Mouse (Mus musculus): ENCODE results near the gene Gprin1.
A peak's percentile ranks its signal among the peaks of the same experiment; 100 is the strongest.
"Not testable (repeated sequence)": the region's sequence is repeated elsewhere in the genome, so short reads cannot be mapped to it uniquely, and the experiment has no call there.

Gprin1 gene

GRCm38 (mm10) chr13:54749864-54750411 lies at the start of gene Gprin1:
Gprin1 (minus strand) TSS chr13:54749874.
- no peak for DNase-seq

DNA sequence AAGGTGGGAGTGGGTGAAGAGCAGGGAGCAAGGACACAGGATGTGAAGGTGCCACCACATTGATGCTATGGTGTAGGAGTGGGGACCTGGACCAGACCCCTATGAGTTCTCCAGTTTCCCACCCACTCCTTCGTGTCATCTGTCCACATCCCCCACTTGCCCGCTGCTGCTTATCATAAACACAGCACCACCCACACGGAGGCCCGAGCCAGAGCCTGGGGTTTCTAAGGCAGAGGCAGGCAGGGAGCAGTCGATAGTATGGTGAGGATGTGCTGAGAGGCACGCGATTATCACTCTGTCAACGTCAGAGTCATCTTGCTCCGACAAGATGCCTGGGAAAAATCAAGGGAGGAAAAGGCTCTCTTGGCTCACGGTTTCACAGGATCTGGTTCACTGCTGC lies 49.1 kb upstream of the Gprin1 start:
- DNase-seq: peak; percentile 89

- peak; percentile 80 for DNase-seq
Measured at GRCm38 (mm10) chr13:54797861-54798643, 48.4 kb upstream of the Gprin1 start.

GRCm38 (mm10) chr13:54797356-54797755 lies 47.7 kb upstream of the Gprin1 start:
- DNase-seq: peak; percentile 54

- no peak for DNase-seq
Measured at GRCm38 (mm10) chr13:54794843-54795242, 45.2 kb upstream of the Gprin1 start.

- DNase-seq: peak; percentile 78
Measured at GRCm38 (mm10) chr13:54794002-54794577, 44.4 kb upstream of the Gprin1 start.

GRCm38 (mm10) chr13:54792259-54793230 lies 42.9 kb upstream of the Gprin1 start:
- DNase-seq: no peak

- peak; percentile 70 for DNase-seq
Measured at GRCm38 (mm10) chr13:54789561-54790397, 40.1 kb upstream of the Gprin1 start.

DNA sequence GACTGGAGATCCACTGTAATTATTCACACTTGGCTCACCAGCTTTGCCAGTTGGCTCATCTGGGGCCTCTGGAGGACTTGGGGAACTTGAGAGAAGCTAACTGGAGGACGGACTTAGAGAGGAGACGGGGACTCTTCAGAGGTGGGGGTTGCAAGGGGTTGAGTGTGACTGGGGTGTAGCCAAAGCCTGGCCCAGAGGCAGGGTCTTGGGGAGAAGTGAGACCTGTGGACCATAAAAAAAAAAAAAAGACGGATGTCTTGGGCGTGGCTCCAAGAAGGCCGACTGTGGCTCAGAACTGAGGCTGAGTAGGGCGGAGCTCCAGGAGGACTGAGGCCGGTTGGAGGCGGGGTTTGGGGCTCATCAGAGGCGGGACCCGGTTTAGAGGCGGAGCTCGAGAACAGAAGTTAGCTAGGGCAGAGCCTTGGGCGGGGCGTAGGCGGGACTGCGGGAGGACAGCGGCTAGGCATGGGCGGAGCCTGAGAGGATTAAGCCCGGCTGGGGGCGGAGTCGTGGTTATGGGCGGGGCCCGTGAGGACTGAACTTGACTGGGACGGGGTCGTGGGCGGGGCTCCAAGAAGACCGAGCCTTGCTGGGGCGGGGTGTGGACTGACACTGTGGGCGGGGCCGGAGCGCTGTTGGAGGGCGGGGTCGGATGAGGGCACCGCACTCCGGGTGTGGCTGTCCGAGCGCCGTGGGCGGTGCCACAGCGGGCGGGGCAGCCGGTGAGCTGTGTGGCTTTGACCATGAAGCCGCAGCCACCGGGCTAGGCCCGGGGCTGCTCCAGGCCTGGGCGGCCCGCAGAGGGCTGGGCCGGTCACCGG lies 39.3 kb upstream of the Gprin1 start, which contains the start of gene Tspan17:
Tspan17 (plus strand) TSS at position 638 of the 821 bp plus-strand sequence.
- DNase-seq: peak; percentile 98

- DNase-seq: not testable (repeated sequence)
Measured at GRCm38 (mm10) chr13:54787591-54787990, 37.9 kb upstream of the Gprin1 start.

GRCm38 (mm10) chr13:54783698-54784097 lies 34.0 kb upstream of the Gprin1 start, which contains the start of gene Eif4e1b:
Eif4e1b (plus strand) TSS chr13:54783998.
- no peak for DNase-seq

DNA sequence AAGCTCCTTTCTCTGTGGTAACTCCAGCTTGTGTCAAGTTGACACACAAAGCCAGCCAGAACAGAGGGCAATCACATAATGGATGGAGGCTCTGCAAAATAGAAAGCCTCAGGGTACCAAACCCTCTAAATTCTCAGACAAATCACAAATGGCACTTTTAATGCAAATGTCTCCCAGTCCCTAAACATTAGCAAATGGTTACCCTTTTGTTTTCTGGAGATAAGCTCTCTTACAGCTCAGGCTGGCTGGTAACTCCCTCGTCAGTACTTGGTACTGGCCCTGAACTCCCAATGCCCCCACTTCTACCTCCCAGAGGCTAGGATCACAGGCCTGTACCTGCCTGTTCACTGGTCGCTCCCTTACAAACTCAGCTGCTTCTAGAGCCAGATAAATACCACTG lies 33.6 kb upstream of the Gprin1 start:
- no peak for DNase-seq

DNA sequence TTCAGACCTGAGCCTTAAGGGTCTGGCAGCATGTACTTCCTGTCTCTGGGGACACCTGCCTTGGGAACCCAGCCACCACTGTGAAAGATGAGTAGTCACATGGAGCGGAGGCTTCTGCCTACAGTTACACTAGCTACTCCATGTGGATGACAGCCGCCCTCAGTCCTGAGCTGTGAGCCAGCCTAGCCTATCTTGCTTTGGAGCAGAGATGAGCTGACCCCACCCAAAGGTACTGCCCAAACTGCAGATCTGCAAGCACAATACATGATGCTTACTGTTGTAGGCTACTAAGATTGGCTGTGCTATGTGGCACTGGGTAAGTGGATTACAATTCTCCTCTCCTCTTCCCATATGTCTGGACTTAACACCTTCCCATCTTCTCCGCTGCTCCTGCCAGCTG lies 31.4 kb upstream of the Gprin1 start:
- DNase-seq: peak; percentile 68

DNA sequence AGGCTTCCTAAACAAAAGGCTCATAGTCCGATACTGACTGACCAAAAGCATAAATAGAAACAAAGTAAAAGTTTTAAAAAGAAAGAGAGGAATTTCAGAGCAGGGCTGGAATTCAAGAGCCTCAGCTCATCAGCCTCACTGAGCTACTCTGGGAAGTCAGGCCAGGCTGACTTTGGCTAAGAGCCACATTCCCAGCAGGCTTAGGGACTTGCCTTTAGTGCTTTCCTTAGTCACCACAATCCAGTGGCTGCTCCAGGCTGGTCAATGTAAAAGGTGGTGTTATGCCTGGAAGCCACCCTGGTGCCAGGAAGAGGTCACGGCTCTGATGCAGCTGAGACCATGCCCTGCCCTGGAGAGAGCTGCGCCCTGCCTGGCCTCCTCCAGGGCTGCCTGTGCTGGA lies 30.9 kb upstream of the Gprin1 start:
- DNase-seq: peak; percentile 78

DNA sequence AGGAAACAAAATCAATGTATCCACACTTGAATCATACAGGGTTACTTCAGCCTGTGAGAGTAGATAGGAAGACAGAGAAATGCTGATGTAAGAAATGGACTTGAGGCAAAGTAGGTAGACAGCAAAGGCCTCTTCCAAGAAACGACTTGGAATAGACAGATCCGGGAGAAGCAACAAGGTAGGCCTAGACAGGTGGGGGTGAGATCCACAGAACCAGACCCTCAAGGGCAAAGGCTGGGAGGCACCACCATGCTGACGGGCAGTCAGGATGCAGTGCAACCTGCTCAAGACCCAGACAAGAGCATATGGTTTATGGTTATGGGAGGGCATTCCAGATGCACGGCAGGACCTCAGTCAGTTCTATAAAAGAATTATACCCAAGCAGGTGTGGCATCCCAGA lies 17.3 kb upstream of the Gprin1 start:
- DNase-seq: no peak

DNA sequence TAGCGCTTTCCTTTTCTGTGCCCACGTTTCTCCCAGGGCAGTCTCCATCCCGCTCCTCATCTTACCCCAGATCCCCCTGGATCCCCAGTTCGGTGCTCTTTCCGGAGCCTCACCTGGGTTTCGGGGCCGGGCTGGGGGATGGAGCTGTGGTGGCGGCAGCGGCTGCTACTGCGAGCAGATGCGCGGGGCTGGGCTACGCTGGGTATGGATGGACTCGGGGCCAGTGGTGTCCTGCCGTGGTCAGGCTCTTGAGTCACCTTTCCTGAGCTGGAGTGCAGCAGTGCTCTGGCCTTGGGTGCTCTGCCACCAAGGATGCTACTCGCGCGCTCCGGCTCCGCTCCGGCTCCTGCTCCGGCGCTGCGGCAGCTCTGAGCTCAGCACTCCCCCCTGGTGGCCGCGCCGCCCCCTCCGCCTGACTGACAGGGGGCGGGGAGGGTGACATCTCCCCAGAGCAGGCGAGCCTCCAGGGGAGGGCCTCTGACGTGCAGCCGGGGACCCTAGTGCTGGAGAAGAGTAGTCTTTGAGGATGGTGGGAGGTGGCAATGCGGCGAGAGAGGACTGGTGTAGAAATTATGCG lies 16.6 kb upstream of the Gprin1 start, which contains the start of gene Sncb:
Sncb (minus strand) TSS at position 404 of the 577 bp plus-strand sequence.
- DNase-seq: peak; percentile 91

GRCm38 (mm10) chr13:54765281-54766191 lies 15.9 kb upstream of the Gprin1 start:
- DNase-seq: no peak

GRCm38 (mm10) chr13:54760906-54761305 lies 11.2 kb upstream of the Gprin1 start:
- DNase-seq: no peak

DNA sequence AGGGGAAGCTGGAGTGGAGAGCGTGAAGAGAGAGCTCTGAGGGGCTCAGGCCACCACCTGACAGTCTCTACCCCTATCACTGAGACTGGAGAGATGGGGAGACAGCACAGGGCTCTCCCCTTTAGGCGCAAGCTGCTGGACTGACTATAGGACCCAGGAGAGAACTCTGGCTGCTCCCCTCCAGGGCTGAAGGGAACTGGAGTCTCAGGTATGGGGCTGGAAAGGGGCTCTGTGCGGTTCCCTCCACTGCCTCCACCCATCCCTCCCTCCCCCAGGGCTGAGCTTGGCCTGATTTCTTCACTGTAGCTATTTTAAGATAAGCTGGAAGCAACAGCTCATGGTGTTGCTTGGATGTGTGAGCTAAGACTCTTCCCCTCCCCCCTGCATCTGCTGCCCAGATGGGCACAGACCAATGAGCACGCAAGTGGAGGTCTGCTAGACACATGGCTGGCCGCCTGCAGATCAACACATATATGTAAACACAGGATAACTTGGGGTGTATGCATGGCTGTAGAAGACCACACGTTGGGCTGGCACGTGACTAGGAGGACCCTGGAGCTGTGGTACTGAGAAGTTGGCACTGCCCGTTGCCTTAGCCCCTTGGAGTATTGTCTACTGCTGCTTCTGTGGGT lies 10.6 kb upstream of the Gprin1 start:
- peak; percentile 92 for DNase-seq
